Mouse (Mus musculus): ENCODE measurements around the gene Il12rb2. TPM values are rescaled to one million over a fixed set of nuclear protein-coding genes. Genes with fewer than 3 reads are reported as not detected.

Il12rb2 gene
- polyA plus RNA-seq, 1 experiment from 2014 or later, result 0.09 TPM

- H3K9ac ChIP-seq (ENCODE audit: low read depth, low read length), result no peak overlapping the region
- 82% methylated on average over 7 of the region's 7 CpGs for WGBS
- ATAC-seq, result peak; percentile 33; the same call in 1 of the 2 replicates
These were observed 132.1 kb downstream of the Il12rb2 start for GRCm38 (mm10) chr6:67243765-67244420.

More at GRCm38 (mm10) chr6:67243765-67244420, 132.1 kb downstream of the Il12rb2 start:
- Histone ChIP-seq H3K27me3 (replicated peaks; ENCODE audit: control insufficient read depth, insufficient read depth, low read length) (no peaks in the 10 kb centered on the region), H3K4me2 (ENCODE audit: low read depth, low read length) (no peak overlapping the region), H3K4me1 (ENCODE audit: control insufficient read depth, insufficient read depth, low read length) (no peaks in the 10 kb centered on the region), H3K4me3 (ENCODE audit: low read length) (no peak overlapping the region), H3K9me3 (ENCODE audit: control insufficient read depth, low read length) (no peaks in the 10 kb centered on the region), H3K27ac (ENCODE audit: low read length) (no peak overlapping the region), H3K36me3 (ENCODE audit: control insufficient read depth, insufficient read depth, low read length) (no peaks in the 10 kb centered on the region)

Other genes with a start within 250 kb of the Il12rb2 start
- 300 and 319 TPM in 2 replicates for gene Serbp1, start 138.0 kb downstream of the Il12rb2 start, polyA plus RNA-seq (2015; fragmentation: Nextera tagmentation; extraction: Ambion mirVana)
- gene Il23r, start 115.7 kb upstream of the Il12rb2 start, polyA plus RNA-seq (2015; fragmentation: Nextera tagmentation; extraction: Ambion mirVana), result 0.10 and 0.37 TPM in 2 replicates
- gene Tacstd2, start 159.6 kb upstream of the Il12rb2 start, polyA plus RNA-seq (2015; fragmentation: Nextera tagmentation; extraction: Ambion mirVana), result 4.6 and 6.3 TPM in 2 replicates

All from intestine, embryonic 16.5 days (tissue).